Mouse (Mus musculus): ENCODE measurements around the gene Zfp691. TPM values are rescaled to one million over a fixed set of nuclear protein-coding genes. Genes with fewer than 3 reads are reported as not detected.

The Zfp691 gene
- polyA plus RNA-seq, 1 experiment from 2014 or later = 8.5 TPM

DNA sequence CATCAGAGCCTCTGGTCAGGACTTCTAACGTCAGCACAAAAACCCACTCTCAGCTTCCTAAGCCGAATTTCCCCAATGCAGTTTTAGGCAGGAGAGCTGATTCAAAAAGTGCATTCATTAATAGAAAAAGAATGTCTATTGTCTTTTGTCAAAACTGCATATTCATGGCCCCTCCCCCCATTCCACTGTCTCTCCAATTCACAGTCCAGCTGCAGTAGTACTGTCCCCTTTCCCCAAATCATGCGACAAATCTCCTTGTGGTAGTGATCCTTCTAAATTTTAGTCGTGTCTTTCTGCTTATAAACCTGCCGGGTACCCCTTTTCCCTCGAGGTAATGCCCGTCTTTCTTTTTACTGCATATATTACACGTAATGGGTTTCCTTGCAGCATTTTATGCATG is 35.2 kb downstream of the Zfp691 start:
- H3K4me2 ChIP-seq (replicated peaks; ENCODE audit: low read depth, low read length) = peak overlapping the region; percentile 25; the same call in 1 of the 2 replicates
- H3K4me1 ChIP-seq (ENCODE audit: control insufficient read depth, insufficient read depth, low read length) = no peaks in the 10 kb centered on the region
- H3K27ac ChIP-seq (ENCODE audit: low read length) = no peak overlapping the region
- no peaks in the 10 kb centered on the region for H3K9me3 ChIP-seq (ENCODE audit: control insufficient read depth, low read depth, low read length)
- H3K36me3 ChIP-seq (ENCODE audit: control insufficient read depth, insufficient read depth, low read length) = peaks cover 36% of the 10 kb centered on the region
- H3K27me3 ChIP-seq (ENCODE audit: control insufficient read depth, insufficient read depth, low read length) = no peaks in the 10 kb centered on the region
- 66% methylated on average over 8 of the region's 8 CpGs for WGBS
- H3K4me3 ChIP-seq (ENCODE audit: low read depth, low read length) = no peak overlapping the region
- ATAC-seq (ENCODE audit: insufficient number of reproducible peaks, insufficient read depth, low FRiP score, low read depth) = no peak
- H3K9ac ChIP-seq (replicated peaks; ENCODE audit: low read depth, low read length) = no peak overlapping the region

DNA sequence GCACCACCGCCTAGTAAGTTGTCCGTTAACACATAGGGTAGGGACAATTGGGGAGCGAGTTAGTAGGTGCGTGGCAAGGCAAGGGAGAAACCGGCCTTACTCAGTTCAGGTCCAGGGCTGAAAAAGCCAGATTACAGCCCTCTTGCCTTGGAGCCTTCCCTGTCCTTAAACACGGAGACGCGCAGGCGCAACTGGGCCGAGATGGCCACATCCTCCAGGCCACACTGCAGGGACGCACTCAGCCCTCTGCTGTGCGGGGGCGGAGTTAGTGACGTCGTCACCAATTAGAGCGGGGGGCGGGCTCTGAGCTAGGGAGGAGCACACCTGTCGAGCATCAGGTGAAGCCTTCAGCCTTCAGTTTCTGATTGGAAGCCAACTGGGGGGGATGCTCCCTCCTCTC is 35.8 kb downstream of the Zfp691 start:
- H3K9ac ChIP-seq (replicated peaks; ENCODE audit: low read depth, low read length) = no peak overlapping the region
- peaks cover 42% of the 10 kb centered on the region for H3K36me3 ChIP-seq (ENCODE audit: control insufficient read depth, insufficient read depth, low read length)
- H3K4me3 ChIP-seq (ENCODE audit: low read depth, low read length) = no peak overlapping the region; the same call in 1 of the 2 replicates
- no peaks in the 10 kb centered on the region for H3K27me3 ChIP-seq (ENCODE audit: control insufficient read depth, insufficient read depth, low read length)
- H3K4me2 ChIP-seq (replicated peaks; ENCODE audit: low read depth, low read length) = peak overlapping the region; percentile 25; the same call in 1 of the 2 replicates
- H3K27ac ChIP-seq (ENCODE audit: low read length) = 0 out of 2 replicates have a peak overlapping the region, but pooled peaks have one; percentile 10
- no peaks in the 10 kb centered on the region for H3K9me3 ChIP-seq (ENCODE audit: control insufficient read depth, low read depth, low read length)
- H3K4me1 ChIP-seq (ENCODE audit: control insufficient read depth, insufficient read depth, low read length) = no peaks in the 10 kb centered on the region
- ATAC-seq (ENCODE audit: insufficient number of reproducible peaks, insufficient read depth, low FRiP score, low read depth) = peak; percentile 86
- WGBS = 16% methylated on average over 18 of the region's 18 CpGs

DNA sequence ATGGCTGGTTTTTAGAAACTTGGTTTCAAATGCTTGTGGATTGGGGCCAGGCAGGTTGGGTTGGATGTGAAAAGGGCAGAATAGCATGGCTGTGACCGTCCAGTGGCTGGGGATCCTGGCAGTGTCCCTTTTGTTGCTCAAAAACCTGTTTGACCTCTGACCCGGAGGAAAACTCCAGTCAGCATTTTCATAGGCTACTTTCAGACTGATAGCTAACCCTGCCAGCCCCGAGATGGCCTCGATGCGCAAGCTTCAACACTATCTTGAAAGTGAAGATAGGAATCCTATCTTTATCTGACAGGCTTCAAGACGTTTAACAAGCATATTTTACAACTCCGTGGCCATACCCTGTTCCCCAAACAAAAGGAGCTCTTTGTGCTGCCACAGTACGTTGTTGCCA is 36.7 kb downstream of the Zfp691 start:
- Histone ChIP-seq H3K9me3 (ENCODE audit: control insufficient read depth, low read depth, low read length) (no peaks in the 10 kb centered on the region), H3K27ac (ENCODE audit: low read length) (no peak overlapping the region), H3K9ac (replicated peaks; ENCODE audit: low read depth, low read length) (no peak overlapping the region), H3K27me3 (ENCODE audit: control insufficient read depth, insufficient read depth, low read length) (no peaks in the 10 kb centered on the region), H3K4me3 (ENCODE audit: low read depth, low read length) (no peak overlapping the region), H3K4me1 (ENCODE audit: control insufficient read depth, insufficient read depth, low read length) (no peaks in the 10 kb centered on the region), H3K36me3 (ENCODE audit: control insufficient read depth, insufficient read depth, low read length) (peaks cover 51% of the 10 kb centered on the region), H3K4me2 (replicated peaks; ENCODE audit: low read depth, low read length) (no peak overlapping the region)
- no peak for ATAC-seq (ENCODE audit: insufficient number of reproducible peaks, insufficient read depth, low FRiP score, low read depth)
- 73% methylated on average over 8 of the region's 8 CpGs for WGBS

DNA sequence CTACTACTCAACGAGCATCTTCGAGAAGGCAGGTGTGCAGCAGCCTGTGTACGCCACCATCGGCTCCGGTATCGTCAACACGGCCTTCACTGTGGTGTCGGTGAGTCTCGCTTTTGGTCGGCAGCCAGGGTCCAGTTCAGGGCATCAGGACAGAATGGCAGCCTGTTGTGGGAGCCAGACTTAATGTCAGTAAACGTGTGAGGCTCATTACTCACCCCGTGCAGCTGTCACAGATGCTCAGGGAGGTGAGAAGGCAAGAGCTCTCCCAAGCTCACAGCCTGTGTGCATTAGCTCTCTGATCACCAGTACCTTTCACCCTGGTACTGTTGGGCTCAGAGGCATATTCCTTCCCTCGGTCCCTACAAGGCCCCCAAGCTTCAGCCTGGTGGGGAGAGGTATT is 40.1 kb downstream of the Zfp691 start:
- H3K36me3 ChIP-seq (ENCODE audit: control insufficient read depth, insufficient read depth, low read length) = peaks cover 60% of the 10 kb centered on the region
- no peak for ATAC-seq (ENCODE audit: insufficient number of reproducible peaks, insufficient read depth, low FRiP score, low read depth)
- H3K27me3 ChIP-seq (ENCODE audit: control insufficient read depth, insufficient read depth, low read length) = no peaks in the 10 kb centered on the region
- H3K4me1 ChIP-seq (ENCODE audit: control insufficient read depth, insufficient read depth, low read length) = no peaks in the 10 kb centered on the region
- no peak overlapping the region for H3K27ac ChIP-seq (ENCODE audit: low read length)
- no peak overlapping the region for H3K4me3 ChIP-seq (ENCODE audit: low read depth, low read length)
- 91% methylated on average over 13 of the region's 13 CpGs for WGBS
- 0 out of 2 replicates have a peak overlapping the region, but pooled peaks have one; percentile 3 for H3K9ac ChIP-seq (replicated peaks; ENCODE audit: low read depth, low read length)
- H3K4me2 ChIP-seq (replicated peaks; ENCODE audit: low read depth, low read length) = no peak overlapping the region
- no peaks in the 10 kb centered on the region for H3K9me3 ChIP-seq (ENCODE audit: control insufficient read depth, low read depth, low read length)

DNA sequence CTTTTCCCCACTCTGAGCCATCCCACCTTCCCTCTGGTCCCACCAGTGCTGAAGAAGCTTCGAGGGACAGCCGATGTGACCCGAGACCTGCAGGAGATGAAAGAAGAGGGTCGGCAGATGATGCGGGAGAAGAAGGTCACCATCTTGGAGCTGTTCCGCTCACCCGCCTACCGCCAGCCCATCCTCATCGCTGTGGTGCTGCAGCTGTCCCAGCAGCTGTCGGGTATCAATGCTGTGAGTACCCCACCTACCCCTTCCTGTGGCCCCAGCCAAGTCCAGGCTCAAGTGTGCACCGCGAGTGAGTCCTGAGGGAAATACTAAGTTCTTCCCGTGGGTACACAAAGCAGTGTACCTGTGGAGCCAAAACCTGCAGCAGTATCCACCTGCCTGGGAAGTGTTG is 40.7 kb downstream of the Zfp691 start:
- peaks cover 60% of the 10 kb centered on the region for H3K36me3 ChIP-seq (ENCODE audit: control insufficient read depth, insufficient read depth, low read length)
- 90% methylated on average over 13 of the region's 13 CpGs for WGBS

DNA sequence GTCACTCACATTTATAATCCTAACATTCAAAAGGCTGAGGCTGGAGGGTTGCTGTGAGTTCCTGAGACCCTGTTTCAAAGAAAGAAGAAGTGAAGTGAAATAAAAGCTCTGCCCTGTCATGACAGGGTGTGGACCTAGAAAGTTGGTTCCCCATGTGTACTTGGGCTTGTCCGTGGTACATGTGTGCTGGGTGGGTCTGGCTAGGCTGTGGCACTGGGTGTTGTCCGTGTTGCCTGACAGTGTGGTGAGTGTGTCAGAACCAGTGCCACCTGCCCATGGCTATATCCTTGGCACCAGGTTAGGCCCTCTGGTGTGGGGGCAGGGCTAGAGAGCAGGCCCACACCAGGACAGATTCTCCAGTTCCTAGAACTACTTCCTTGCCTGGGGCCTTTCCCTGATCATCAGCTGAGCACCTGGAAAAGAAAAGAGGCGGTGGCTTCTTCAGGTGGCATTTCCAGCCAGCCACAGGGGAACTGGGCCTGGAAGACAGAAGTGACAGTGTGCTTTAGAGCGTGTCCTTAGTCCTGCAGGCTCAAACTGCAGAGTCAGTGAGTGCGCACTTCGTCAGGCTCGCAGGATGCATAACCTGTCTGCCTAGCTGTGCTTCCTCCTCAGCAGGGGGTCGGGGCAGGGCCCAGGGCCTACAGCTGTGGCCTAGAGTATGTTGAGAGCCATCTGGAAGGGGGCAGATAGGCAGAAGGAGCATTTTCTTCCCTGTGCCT is 42.6 kb downstream of the Zfp691 start:
- Histone ChIP-seq H3K27ac (ENCODE audit: low read length) (no peak overlapping the region), H3K36me3 (ENCODE audit: control insufficient read depth, insufficient read depth, low read length) (peaks cover 58% of the 10 kb centered on the region), H3K4me2 (replicated peaks; ENCODE audit: low read depth, low read length) (no peak overlapping the region), H3K4me3 (ENCODE audit: low read depth, low read length) (no peak overlapping the region), H3K4me1 (ENCODE audit: control insufficient read depth, insufficient read depth, low read length) (no peaks in the 10 kb centered on the region), H3K27me3 (ENCODE audit: control insufficient read depth, insufficient read depth, low read length) (no peaks in the 10 kb centered on the region), H3K9ac (replicated peaks; ENCODE audit: low read depth, low read length) (no peak overlapping the region), H3K9me3 (ENCODE audit: control insufficient read depth, low read depth, low read length) (no peaks in the 10 kb centered on the region)
- WGBS = 91% methylated on average over 8 of the region's 8 CpGs
- no peak for ATAC-seq (ENCODE audit: insufficient number of reproducible peaks, insufficient read depth, low FRiP score, low read depth)

More for the DNA sequence above, 40.7 kb downstream of the Zfp691 start:
- Histone ChIP-seq H3K9me3 (ENCODE audit: control insufficient read depth, low read depth, low read length) (no peaks in the 10 kb centered on the region), H3K4me1 (ENCODE audit: control insufficient read depth, insufficient read depth, low read length) (no peaks in the 10 kb centered on the region), H3K27me3 (ENCODE audit: control insufficient read depth, insufficient read depth, low read length) (no peaks in the 10 kb centered on the region), H3K9ac (replicated peaks; ENCODE audit: low read depth, low read length) (no peak overlapping the region), H3K4me2 (replicated peaks; ENCODE audit: low read depth, low read length) (no peak overlapping the region), H3K27ac (ENCODE audit: low read length) (no peak overlapping the region), H3K4me3 (ENCODE audit: low read depth, low read length) (no peak overlapping the region)
- no peak for ATAC-seq (ENCODE audit: insufficient number of reproducible peaks, insufficient read depth, low FRiP score, low read depth)

DNA sequence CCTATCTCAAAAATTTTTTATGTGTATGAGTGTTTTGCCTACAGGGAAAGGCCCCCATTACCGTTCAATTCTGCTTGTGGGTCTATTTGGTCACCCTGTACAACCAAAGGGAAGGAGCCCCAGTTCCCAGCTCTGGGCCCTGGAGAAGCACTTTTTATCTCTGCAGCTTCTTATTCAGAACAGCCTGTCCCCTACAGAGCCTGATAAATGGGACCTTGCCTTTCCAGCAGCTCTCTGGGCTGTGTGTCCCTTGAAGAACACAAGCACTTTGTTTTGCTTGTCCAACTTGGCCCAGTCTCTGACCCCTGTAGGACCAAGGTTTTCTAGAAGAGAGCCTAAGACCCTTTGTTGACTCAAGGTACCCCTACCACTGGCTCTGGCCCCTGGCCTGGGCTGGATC is 44.9 kb downstream of the Zfp691 start:
- Histone ChIP-seq H3K9ac (replicated peaks; ENCODE audit: low read depth, low read length) (no peak overlapping the region), H3K4me3 (ENCODE audit: low read depth, low read length) (no peak overlapping the region), H3K27ac (ENCODE audit: low read length) (no peak overlapping the region), H3K4me1 (ENCODE audit: control insufficient read depth, insufficient read depth, low read length) (no peaks in the 10 kb centered on the region), H3K27me3 (ENCODE audit: control insufficient read depth, insufficient read depth, low read length) (no peaks in the 10 kb centered on the region), H3K4me2 (replicated peaks; ENCODE audit: low read depth, low read length) (no peak overlapping the region), H3K9me3 (ENCODE audit: control insufficient read depth, low read depth, low read length) (no peaks in the 10 kb centered on the region), H3K36me3 (ENCODE audit: control insufficient read depth, insufficient read depth, low read length) (peaks cover 40% of the 10 kb centered on the region)
- WGBS = 83% methylated on average over 1 of the region's 1 CpGs
- no peak for ATAC-seq (ENCODE audit: insufficient number of reproducible peaks, insufficient read depth, low FRiP score, low read depth)

DNA sequence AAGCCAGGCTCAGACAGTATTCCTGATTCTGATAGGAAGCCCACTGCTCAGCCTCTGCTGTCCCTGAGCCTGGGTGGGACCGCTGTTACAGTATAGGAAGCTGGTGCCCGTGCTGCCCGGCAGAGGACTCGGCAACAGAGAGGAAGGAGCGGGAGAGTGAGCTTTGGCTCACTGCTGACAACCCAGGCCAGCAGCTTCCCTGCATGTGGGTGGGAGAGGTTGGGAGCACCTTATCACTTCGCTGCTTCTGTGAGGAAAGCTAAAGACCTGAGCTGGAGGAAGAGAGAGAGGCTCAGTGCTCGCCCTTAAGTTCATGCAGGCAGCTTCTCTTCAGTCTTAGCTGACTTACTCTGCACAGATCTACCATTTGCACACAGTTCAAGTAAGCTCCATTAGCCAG is 45.4 kb downstream of the Zfp691 start:
- Histone ChIP-seq H3K27ac (ENCODE audit: low read length) (no peak overlapping the region), H3K9ac (replicated peaks; ENCODE audit: low read depth, low read length) (no peak overlapping the region), H3K27me3 (ENCODE audit: control insufficient read depth, insufficient read depth, low read length) (no peaks in the 10 kb centered on the region), H3K9me3 (ENCODE audit: control insufficient read depth, low read depth, low read length) (no peaks in the 10 kb centered on the region), H3K4me3 (ENCODE audit: low read depth, low read length) (no peak overlapping the region), H3K4me1 (ENCODE audit: control insufficient read depth, insufficient read depth, low read length) (no peaks in the 10 kb centered on the region), H3K36me3 (ENCODE audit: control insufficient read depth, insufficient read depth, low read length) (peaks cover 38% of the 10 kb centered on the region), H3K4me2 (replicated peaks; ENCODE audit: low read depth, low read length) (no peak overlapping the region)
- no peak for ATAC-seq (ENCODE audit: insufficient number of reproducible peaks, insufficient read depth, low FRiP score, low read depth)
- WGBS = 85% methylated on average over 7 of the region's 7 CpGs

DNA sequence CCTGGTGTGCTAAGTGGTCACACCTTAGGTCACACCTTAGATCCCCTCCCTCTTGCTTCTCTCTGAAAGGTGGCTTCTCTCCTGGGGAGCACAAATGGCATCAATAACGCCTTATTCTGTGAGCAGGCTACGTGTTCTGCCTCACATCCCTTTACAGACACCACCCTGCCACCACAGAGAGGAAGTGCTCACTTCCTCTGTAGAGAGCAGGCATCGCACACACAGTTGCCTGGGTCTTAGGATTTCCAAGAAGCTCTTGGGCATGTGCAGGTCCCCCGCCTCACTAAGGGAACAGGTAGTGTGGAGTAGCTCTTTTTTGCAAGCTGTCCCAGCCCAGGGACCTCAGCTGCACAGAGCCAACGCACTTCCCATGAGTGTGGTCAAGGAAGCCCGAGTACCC is 46.8 kb downstream of the Zfp691 start:
- no peaks in the 10 kb centered on the region for H3K4me1 ChIP-seq (ENCODE audit: control insufficient read depth, insufficient read depth, low read length)
- H3K9ac ChIP-seq (replicated peaks; ENCODE audit: low read depth, low read length) = no peak overlapping the region
- peaks cover 33% of the 10 kb centered on the region for H3K36me3 ChIP-seq (ENCODE audit: control insufficient read depth, insufficient read depth, low read length)
- 69% methylated on average over 6 of the region's 6 CpGs for WGBS
- no peaks in the 10 kb centered on the region for H3K27me3 ChIP-seq (ENCODE audit: control insufficient read depth, insufficient read depth, low read length)
- no peak for ATAC-seq (ENCODE audit: insufficient number of reproducible peaks, insufficient read depth, low FRiP score, low read depth)
- H3K4me3 ChIP-seq (ENCODE audit: low read depth, low read length) = no peak overlapping the region
- no peaks in the 10 kb centered on the region for H3K9me3 ChIP-seq (ENCODE audit: control insufficient read depth, low read depth, low read length)
- no peak overlapping the region for H3K4me2 ChIP-seq (replicated peaks; ENCODE audit: low read depth, low read length)
- H3K27ac ChIP-seq (ENCODE audit: low read length) = no peak overlapping the region

Data from stomach, embryonic 14.5 days (tissue).